Comparison of ENCODE assay signal across 9 mouse cellular contexts in the genomic region with DNA sequence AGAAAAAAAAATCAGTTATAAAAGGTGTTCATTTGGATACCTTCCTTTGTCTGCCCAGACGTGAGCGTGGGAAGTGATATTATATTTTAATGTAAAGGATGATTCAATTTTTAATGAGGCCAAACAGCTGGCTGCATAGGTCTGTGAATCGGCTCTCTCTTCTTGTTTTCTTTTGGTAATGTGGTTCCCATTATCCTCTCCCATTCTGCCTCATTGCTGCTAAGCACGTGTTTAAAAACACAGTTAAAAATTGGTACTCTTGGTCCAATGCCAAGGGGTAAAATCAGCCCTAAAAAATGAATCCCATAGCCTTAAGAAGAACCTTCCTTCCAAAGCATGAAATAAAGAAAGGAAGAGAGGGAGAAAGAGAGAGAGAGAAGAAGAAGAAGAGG. TPM values are rescaled to one million over a fixed set of nuclear protein-coding genes. Genes with fewer than 3 reads are reported as not detected.
A peak's percentile ranks its signal among the peaks of the same experiment; 100 is the strongest.
DNase-seq lines count a peak whose midpoint lies in the region; ATAC-seq and TF ChIP-seq lines count a peak whose summit lies in the region.
"Had no signal": no experiment of that assay in that cellular context is flagged by ENCODE, and none has a peak within 500 bp of the region (broad histone marks: within the 10 kb centered on the region; RNA-seq: fewer than 3 reads in every experiment).

No protein-coding gene starts in this region.

- TF ChIP-seq POLR2A in heart, adult 2 months (IDR thresholded peaks at IDR 0.05; ENCODE audit: insufficient read depth, low read depth, low read length) = no peak

- intact Hi-C loops in heart, adult 2 months (cut with DNase I) = no loop called here

- H3K9me3 ChIP-seq in lung, embryonic 14.5 days (ENCODE audit: low read depth, low read length) = no peaks in the 10 kb centered on the region
- H3K9me3 ChIP-seq in embryonic facial prominence, embryonic 14.5 days (ENCODE audit: control insufficient read depth, low read length) = no peaks in the 10 kb centered on the region
- H3K9me3 ChIP-seq in stomach, embryonic 16.5 days (replicated peaks; ENCODE audit: control insufficient read depth, low read length) = no peaks in the 10 kb centered on the region
- H3K9me3 ChIP-seq: midbrain, embryonic 15.5 days had no signal

- no peaks in the 10 kb centered on the region for H3K79me2 ChIP-seq in heart, adult 2 months (replicated peaks; ENCODE audit: control insufficient read depth, insufficient read depth, low read length)

- no peak for TF ChIP-seq EP300 in heart, adult 2 months (IDR thresholded peaks at IDR 0.05; ENCODE audit: insufficient read depth, low read depth, low read length)

- no peak overlapping the region for H3K9ac ChIP-seq in heart, adult 2 months (ENCODE audit: low read depth, low read length)
- no peak overlapping the region for H3K9ac ChIP-seq in lung, embryonic 14.5 days
- H3K9ac ChIP-seq in embryonic facial prominence, embryonic 14.5 days (ENCODE audit: low read depth, low read length) = no peak overlapping the region
- H3K9ac ChIP-seq in stomach, embryonic 16.5 days (ENCODE audit: low read length) = no peak overlapping the region
- H3K9ac ChIP-seq: midbrain, embryonic 15.5 days had no signal

- WGBS in heart, adult 2 months = 38% methylated on average over 4 of the region's 4 CpGs
- 51% methylated on average over 4 of the region's 4 CpGs for WGBS in lung, embryonic 14.5 days
- 23% methylated on average over 4 of the region's 4 CpGs for WGBS in embryonic facial prominence, embryonic 14.5 days
- WGBS in stomach, embryonic 16.5 days = 42% methylated on average over 4 of the region's 4 CpGs

- H3K4me3 ChIP-seq in heart, adult 2 months = no peak overlapping the region
- H3K4me3 ChIP-seq in lung, embryonic 14.5 days (ENCODE audit: low read depth, low read length) = no peak overlapping the region
- H3K4me3 ChIP-seq in embryonic facial prominence, embryonic 14.5 days (ENCODE audit: low read depth, low read length) = no peak overlapping the region
- H3K4me3 ChIP-seq in stomach, embryonic 16.5 days (replicated peaks; ENCODE audit: low read length) = no peak overlapping the region
- H3K4me3 ChIP-seq: midbrain, embryonic 15.5 days had no signal

- no peak for DNase-seq in heart, adult 2 months
- no peak for DNase-seq in heart, adult 18-20 months
- DNase-seq in lung, embryonic 14.5 days = peak; percentile 19
- no peak for DNase-seq in lung, postnatal 4 days
- peak; percentile 87 for DNase-seq in embryonic facial prominence, embryonic 14.5 days (ENCODE audit: low spot score)
- no peak for DNase-seq in testis, postnatal 10 days (ENCODE audit: low spot score)
- DNase-seq in spleen, postnatal 10 days (ENCODE audit: low spot score in 2 of 2) = no peak

- TF ChIP-seq CTCF in heart, adult 2 months (IDR thresholded peaks at IDR 0.05) = no peak
- TF ChIP-seq CTCF in lung, embryonic 14.5 days (IDR thresholded peaks at IDR 0.05; ENCODE audit: low read depth) = no peak

- no peaks in the 10 kb centered on the region for H3K27me3 ChIP-seq in heart, adult 2 months (ENCODE audit: control insufficient read depth, insufficient read depth, low read length)
- H3K27me3 ChIP-seq in lung, embryonic 14.5 days (ENCODE audit: insufficient read depth, low read length) = no peaks in the 10 kb centered on the region
- no peaks in the 10 kb centered on the region for H3K27me3 ChIP-seq in embryonic facial prominence, embryonic 14.5 days (replicated peaks; ENCODE audit: control insufficient read depth, insufficient read depth, low read length)
- no peaks in the 10 kb centered on the region for H3K27me3 ChIP-seq in stomach, embryonic 16.5 days (ENCODE audit: control insufficient read depth, insufficient read depth, low read length)
- H3K27me3 ChIP-seq: midbrain, embryonic 15.5 days had no signal

- H3K4me2 ChIP-seq in lung, embryonic 14.5 days = no peak overlapping the region
- no peak overlapping the region for H3K4me2 ChIP-seq in embryonic facial prominence, embryonic 14.5 days (ENCODE audit: low read depth, low read length)
- no peak overlapping the region for H3K4me2 ChIP-seq in stomach, embryonic 16.5 days (ENCODE audit: low read depth, low read length)
- H3K4me2 ChIP-seq: midbrain, embryonic 15.5 days had no signal

- H3K27ac ChIP-seq in heart, adult 2 months = peak overlapping the region; percentile 45; the same call in 1 of the 2 replicates
- H3K27ac ChIP-seq in lung, embryonic 14.5 days (ENCODE audit: low read depth) = peak overlapping the region; percentile 56
- peak overlapping the region; percentile 87 for H3K27ac ChIP-seq in embryonic facial prominence, embryonic 14.5 days (replicated peaks; ENCODE audit: low read depth, low read length)
- peak overlapping the region; percentile 61 for H3K27ac ChIP-seq in stomach, embryonic 16.5 days (ENCODE audit: low read length)
- H3K27ac ChIP-seq: midbrain, embryonic 15.5 days had no signal

- H3K36me3 ChIP-seq in heart, adult 2 months (ENCODE audit: control insufficient read depth, insufficient read depth, low read length) = no peaks in the 10 kb centered on the region
- H3K36me3 ChIP-seq in lung, embryonic 14.5 days (ENCODE audit: insufficient read depth) = no peaks in the 10 kb centered on the region
- H3K36me3 ChIP-seq in embryonic facial prominence, embryonic 14.5 days (ENCODE audit: control insufficient read depth, insufficient read depth, low read length) = no peaks in the 10 kb centered on the region
- H3K36me3 ChIP-seq in stomach, embryonic 16.5 days (ENCODE audit: control insufficient read depth, insufficient read depth, low read length) = no peaks in the 10 kb centered on the region
- H3K36me3 ChIP-seq: midbrain, embryonic 15.5 days had no signal

- no peak for ATAC-seq in lung, embryonic 14.5 days (ENCODE audit: insufficient read depth)
- ATAC-seq in embryonic facial prominence, embryonic 14.5 days (ENCODE audit: low read depth) = peak; percentile 83
- ATAC-seq in stomach, embryonic 16.5 days (ENCODE audit: insufficient read depth, low FRiP score) = peak; percentile 59
- ATAC-seq: midbrain, embryonic 15.5 days had no signal

- no peaks in the 10 kb centered on the region; the same call in 1 of the 2 replicates for H3K4me1 ChIP-seq in heart, adult 2 months (ENCODE audit: control insufficient read depth, insufficient read depth, low read length)
- H3K4me1 ChIP-seq in lung, embryonic 14.5 days (ENCODE audit: insufficient read depth) = 0 out of 2 replicates have a peak, but pooled peaks cover 6% of the 10 kb centered on the region
- H3K4me1 ChIP-seq in embryonic facial prominence, embryonic 14.5 days (ENCODE audit: control insufficient read depth, insufficient read depth, low read length) = peaks cover 12% of the 10 kb centered on the region
- H3K4me1 ChIP-seq in stomach, embryonic 16.5 days (ENCODE audit: control insufficient read depth, insufficient read depth, low read length) = 0 out of 2 replicates have a peak, but pooled peaks cover 4% of the 10 kb centered on the region
- H3K4me1 ChIP-seq: midbrain, embryonic 15.5 days had no signal

RNA-seq across cellular contexts. Expression of a gene that starts 17.1 kb away (rescaled TPM):
- total RNA-seq in heart, adult 2 months (2021) = 10 to 100 TPM; 18.0 to 23.0 TPM
- polyA plus RNA-seq in heart, adult 2 months (2012; rRNA removed) = 8.6 and 15.1 TPM in 2 replicates
- 10 to 100 TPM; 22.4 to 23.5 TPM for total RNA-seq in heart, adult 18-20 months (2021)
- polyA plus RNA-seq in lung, embryonic 14.5 days (2014; fragmentation: Nextera tagmentation; extraction: Ambion mirVana) = 2.4 and 3.0 TPM in 2 replicates
- 3.5 and 4.4 TPM in 2 replicates for polyA plus RNA-seq in embryonic facial prominence, embryonic 14.5 days (2014; fragmentation: Nextera tagmentation; extraction: Ambion mirVana)
- polyA plus RNA-seq in stomach, embryonic 16.5 days (2015; fragmentation: Nextera tagmentation; extraction: Ambion mirVana) = 3.0 and 3.4 TPM in 2 replicates

Comparison
In these comparisons a context has a peak if more than half of its experiments do, and no peak if none do; other contexts are left out.
1. DNase-seq: peak in lung, embryonic 14.5 days (single experiment) and embryonic facial prominence, embryonic 14.5 days (single experiment); none in heart, adult 2 months (0 of 2), heart, adult 18-20 months (0 of 2), lung, postnatal 4 days (0 of 2), testis, postnatal 10 days (single experiment) and spleen, postnatal 10 days (0 of 2).
2. Peak in every context shown above with its lines, with median percentiles within 50 percentile points of each other: H3K27ac ChIP-seq.